Mouse (Mus musculus) heart, postnatal 25 days (tissue): Measurements from ENCODE around the gene Sytl3. TPM values are rescaled to one million over a fixed set of nuclear protein-coding genes. Genes with fewer than 3 reads are reported as not detected.

Experiments
- DNase-seq: peaks from one replicate; pipeline ENCODE4 v3.0.0; 2022; ENCODE audit warnings: low spot score
- intact Hi-C: fragments of 180-260 bp; cut with DNase I; formaldehyde crosslinking; loops from one replicate; pipeline ENCODE4 v1.15.1; 2025
- total RNA-seq, 2 experiments: library from RNA; stranded (reverse); gene quantifications; 2 replicates each; pipeline ENCODE4 v1.2.3; 2021

The Sytl3 gene
- total RNA-seq, 2 experiments from 2014 or later: 0.39 to 0.57 TPM

DNA sequence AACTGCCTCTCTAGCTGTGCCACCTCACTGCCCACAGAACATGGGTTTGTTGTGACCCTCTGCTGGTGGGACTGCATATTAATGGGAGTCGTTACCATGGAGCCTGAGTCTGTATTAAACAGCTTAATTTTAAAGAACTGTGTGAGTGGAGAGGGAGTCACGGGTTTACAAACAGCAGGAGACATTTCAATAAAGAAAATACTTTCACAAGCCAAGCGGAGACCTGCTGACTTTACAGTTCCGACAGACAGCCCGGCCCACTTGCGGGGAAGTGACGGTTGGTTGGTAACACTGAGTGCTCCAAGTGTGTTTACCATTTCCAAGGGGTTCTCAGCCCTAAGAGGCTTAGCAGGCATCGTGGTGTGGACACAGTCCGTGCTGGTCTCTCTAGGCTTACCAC is 87.1 kb downstream of the Sytl3 start:
- intact Hi-C loops: no loop called here
- DNase-seq: no peak

DNA sequence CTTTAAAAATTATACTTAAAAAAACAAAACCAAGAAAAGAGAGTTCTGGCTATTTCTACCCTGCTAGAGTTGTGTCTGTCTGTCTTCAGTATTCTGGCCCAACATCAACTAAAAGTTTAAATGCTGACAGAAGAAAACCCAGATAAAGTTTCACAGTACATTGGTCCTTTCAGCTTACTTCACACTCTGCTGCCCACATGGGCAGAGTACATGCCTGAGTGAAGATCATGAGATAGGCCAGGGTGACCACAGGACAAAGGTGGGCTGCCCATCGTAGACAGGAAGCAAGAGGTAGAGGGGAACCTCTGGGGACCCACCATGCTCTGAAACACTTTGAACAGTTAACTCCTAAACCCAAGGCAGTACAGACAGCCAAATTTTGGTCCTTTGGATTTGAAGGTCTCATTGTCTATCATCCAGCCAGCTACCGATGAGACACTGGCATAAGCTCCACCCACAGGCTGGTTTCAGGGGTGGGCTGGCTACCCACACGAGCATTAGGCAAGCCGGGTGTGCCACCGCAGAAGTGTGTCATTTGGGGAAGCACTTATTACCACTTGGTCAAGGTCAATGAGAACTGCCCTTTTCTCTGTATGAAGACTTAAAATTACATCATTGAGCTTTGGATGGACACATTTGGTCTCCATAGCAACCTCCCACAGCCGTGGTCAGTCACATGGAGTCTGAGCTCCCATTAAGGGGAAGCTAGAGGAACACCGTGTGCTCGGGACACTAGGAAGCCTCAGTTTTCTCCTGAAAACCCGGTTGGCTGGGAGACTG is 87.7 kb downstream of the Sytl3 start:
- intact Hi-C loops: no loop called here
- no peak for DNase-seq

DNA sequence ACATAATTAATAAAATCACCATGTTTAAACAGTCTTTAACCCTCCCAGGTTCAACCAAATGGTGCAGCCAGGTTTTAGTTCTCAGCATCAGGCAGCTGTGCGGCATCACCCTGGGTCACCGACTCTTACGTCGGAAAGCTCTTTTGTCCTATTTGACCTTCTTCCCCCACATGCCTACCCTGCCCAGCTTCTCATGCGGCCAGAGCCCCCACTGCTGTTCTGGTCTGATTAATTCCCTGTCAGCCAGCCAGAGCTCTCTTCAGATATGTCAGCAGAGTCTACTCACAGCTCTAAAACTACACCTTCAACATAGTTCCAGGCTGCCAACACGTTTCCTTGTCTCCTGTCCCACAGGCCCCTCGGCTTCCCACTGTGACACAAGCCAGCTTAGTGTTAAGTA is 88.6 kb downstream of the Sytl3 start:
- DNase-seq: no peak

DNA sequence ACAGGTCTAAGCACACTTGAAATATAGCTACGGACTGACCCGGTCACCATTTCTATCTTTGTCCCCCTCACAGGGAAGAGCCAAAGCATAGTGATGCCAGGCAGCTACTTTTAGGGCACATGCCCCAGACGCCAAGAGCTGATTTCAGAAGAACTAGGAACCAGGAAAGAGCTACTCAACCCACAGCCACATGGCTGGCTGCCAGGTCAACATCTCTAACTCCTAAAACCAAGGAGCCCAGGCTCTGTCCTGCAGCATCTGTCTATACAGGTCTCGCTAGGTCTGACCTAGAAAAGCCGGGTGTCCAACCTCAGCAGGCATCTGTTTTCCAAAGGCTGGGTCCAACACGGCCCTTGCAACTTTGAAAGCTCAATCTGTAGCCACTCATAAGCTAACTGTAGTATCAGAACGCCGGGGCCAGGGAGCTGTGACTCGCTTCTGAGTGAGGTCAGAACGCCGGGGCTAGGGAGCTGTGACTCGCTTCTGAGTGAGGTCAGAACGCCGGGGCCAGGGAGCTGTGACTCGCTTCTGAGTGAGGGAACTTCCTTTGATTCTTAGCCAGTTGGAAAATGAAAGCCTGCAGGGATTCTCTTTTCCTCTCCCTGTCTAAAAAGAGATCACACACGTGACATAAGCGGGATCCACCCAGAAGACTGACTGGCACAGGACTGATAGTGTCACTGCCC is 90.0 kb downstream of the Sytl3 start:
- DNase-seq: no peak

More for the DNA sequence above, 88.6 kb downstream of the Sytl3 start:
- intact Hi-C loops: no loop called here

DNA sequence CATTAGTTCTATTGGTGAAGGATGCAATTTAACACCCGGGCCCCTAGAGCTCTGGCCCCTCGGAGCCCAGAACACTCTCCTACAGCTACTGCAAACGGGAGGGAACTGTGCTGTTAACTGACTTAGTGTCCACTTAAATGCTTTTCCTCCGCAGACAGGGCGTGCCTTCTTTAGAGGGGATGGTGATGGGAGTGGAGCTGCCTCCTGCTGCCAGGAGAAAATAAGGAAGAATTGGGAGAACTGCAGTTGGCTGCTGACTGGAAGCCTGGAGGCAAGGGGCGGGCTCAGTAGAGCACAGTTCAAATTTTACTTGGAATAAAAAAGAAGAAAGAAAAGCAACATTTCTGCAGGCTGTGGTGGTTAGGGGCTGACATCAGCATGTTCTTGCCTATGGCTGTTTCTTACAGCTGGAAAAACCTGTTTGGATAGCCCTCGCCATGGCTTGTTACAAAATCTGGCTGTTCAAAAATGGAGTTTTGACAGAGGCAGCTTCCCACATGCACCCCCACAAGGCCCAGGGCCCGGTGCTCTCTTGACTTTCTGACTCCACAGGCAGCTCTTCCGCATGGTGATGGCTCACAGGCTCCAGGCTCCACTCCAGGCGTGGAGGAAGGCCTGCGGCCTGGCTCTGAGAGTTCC is 92.4 kb downstream of the Sytl3 start:
- intact Hi-C loops: no loop called here
- DNase-seq: no peak

More for the DNA sequence above, 90.0 kb downstream of the Sytl3 start:
- intact Hi-C loops: no loop called here

DNA sequence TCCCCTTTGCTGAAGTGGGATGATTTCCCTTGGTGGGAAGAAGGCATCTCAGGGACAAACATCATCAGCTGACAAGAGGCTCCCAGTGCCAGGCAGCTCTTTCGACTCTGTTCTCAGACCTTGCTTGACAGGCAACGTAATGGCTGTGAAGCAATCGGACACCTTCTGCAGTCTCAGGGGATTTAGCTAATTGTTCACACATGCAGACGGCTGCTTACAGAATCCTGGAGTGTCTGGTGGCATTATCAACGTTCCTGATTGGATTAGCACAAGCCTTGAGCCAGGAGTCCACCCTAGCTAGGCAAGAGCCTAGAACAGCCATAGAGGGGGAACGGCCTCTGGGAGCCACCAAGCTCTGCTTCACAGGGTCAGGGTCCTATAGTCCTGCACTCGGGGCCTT is 93.5 kb downstream of the Sytl3 start:
- DNase-seq: no peak
- intact Hi-C loops: no loop called here

DNA sequence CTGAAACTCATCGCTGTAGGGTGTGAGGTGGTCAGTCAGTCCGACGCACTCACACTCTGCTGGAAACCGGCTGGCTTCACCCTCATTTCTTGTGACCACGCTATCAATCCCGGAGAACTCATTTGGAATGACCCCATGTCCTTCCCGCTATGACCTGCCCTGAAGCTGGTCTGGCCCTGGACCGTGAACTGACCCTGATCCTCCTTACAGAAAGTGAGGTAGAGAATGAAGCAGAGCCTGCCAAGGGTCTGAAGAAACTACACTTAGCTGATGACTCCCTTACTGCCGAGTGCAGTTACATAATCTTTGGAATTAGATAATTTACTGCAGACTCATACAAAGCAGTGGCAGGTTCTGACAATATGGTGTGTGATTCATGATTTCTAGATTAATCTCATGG is 96.3 kb downstream of the Sytl3 start:
- no peak for DNase-seq
- intact Hi-C loops: no loop called here

DNA sequence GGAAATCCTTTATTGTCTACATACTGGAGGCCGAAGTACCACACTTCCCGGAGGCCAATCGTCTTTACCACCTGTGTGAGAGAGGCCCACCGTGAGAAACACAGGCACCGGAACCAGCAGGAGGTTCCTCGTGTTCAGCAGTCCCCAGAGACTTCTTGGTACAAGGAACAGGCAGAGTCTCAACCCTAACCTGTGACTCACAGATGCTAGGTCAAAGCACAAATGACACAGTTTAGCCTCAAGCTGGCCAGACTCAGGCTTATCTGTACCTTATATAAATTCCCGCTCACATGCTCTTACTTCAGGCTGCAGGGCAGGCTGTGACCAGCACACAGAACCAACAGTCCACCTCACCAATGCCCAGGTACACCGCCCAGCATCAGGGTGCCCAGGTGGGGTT is 97.0 kb downstream of the Sytl3 start:
- intact Hi-C loops: no loop called here
- DNase-seq: no peak

DNA sequence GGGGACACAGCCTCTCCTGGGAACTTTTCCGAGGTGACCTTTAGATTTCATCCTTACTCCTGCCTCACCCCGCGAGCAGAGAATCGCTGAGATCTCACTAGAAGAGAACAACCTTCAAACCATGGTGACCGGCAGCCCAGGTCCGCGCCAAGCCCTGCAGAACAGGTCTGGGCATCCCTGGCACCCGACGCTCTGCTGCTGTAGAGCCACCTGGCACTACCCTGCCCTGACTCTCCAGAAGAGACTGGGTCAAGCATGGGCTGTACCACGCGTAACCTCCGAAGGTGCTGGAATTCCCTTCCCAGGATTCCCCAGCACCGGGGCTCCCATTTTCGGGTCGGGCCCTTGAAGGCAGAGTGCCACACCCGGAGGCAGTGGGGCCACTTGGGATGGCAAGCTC is 99.0 kb downstream of the Sytl3 start:
- no peak for DNase-seq
- intact Hi-C loops: no loop called here

DNA sequence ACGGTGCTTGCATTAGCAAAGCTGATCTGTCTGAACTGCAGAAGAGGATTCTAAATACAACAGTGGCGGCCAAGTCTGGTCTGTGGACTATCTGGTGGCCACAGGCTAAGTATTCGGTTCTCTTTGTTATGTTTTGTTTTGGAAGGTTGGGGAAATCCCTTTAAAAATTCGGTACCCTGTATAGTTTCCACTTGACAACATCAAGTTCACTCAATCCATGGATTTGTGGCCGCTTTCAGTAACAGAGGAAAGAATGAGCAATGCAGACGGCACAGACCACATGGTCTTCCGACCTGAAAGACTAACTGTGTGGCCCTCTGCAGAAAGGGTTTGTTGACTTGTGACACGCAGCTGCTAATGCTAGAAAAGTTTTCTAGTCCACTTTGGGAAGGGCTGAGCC is 100.0 kb downstream of the Sytl3 start:
- DNase-seq: no peak
- intact Hi-C loops: no loop called here

DNA sequence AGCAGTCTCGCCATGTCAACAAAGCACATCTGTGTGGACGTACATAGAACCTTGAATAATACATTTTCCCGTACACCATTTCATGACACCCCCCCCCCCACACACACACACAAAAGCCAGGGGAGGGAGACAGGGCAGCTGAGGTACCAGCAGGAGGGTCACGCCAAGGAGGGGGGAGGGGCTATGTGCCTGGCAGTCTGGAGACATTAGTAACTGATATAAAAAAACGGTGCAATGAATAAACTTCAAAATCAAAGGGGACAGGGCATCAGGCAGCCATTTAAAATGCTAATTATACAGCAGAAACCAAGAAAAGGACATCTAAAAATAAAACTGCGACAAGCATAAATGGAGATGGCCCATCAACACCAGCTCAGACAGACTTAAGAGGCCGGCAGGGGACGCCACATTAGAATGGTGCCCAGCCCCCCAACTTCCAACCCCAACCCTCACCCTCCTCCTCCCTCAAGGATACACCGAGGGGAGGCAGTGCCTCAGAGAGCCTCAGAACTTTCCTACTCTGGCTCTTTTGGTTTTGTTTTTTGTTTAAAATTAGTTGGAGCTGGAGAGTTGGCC is 100.9 kb downstream of the Sytl3 start:
- no peak for DNase-seq
- intact Hi-C loops: no loop called here

DNA sequence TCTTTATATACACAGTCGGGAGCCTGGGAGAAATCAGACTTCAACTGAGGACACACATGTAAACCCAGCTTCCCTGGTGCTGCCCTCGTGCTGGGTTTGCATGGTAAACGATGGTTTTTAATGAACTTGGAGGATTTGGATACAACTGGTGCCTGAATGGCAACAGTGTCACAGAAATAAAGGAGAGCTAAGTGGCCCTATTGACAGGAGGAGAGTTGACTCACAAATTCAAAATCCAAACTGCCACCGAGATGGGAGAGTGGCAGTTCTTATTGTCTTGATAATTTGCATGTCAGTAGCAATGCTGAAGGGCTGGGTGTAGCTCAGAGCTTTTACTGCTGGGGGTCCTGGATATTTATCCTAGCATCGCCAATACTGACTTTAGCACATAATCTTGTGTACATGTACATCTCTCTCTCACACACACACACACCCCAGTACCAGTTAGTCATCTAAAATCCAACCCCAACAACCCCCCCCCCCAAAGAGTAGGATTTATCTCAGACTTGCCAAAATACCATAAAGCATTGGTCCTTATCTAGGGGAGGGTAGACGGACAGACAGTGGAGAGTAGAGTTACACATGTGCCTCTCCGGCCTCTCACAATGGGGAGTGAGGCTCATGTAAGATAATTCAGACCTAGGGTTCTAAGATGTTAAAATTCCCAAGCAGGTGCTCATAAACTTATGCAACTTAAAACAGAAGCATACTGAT is 104.8 kb downstream of the Sytl3 start:
- intact Hi-C loops: no loop called here
- no peak for DNase-seq

DNA sequence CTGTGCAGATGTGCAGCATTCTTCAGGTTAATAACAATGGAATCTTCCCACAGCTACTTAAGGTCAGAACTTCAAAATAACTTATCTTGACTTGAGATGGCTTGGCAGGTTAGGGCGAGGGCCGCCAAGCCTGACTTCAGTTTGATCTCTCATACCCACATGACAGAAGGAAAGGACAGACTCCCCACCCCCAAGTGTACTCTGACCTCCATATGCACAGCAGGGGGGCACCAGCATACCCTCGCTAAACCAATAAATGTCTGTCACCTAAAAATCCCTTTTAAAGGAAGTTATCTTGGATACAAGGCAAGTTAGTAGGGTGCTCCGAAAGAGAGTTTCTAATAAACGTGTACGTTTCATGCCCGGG is 105.3 kb downstream of the Sytl3 start:
- intact Hi-C loops: no loop called here
- no peak for DNase-seq

DNA sequence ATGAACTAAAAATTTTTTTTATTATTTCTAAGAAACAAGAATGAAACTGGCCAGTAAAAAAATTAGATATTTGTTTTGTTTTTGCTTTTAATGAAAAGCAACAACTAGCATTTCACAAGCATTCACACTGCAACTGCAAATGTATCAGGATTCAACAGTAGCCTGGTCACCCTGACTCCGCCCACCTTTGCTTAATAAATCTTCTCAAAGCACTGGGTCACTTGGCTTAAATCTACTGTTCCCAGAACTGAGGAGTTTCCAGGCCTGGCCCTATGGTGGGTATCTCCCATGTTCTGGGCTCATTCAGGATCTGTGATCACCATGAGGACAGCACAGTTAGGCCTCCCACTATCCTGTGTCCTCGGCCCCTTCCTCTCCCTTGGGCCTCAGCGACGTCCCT is 105.8 kb downstream of the Sytl3 start:
- DNase-seq: no peak
- intact Hi-C loops: no loop called here

DNA sequence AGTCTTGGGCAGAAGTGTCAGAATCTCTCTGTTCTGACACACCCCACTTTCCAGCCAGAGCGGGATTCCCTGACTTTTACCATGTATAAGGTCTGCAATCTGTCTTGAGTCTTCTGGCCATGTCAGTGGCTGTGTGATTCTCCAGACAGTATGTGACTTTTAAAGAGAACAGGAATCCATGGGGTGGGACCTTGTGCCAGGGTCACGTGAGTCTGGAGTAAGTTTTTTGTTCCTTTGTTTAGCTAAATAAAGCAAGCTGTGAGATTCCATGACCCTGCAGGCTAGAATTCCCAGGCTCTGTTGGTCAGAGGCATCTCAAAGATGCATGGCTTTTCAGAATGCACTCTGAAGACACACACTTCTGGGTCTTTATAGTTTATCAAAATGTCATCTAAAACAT is 107.0 kb downstream of the Sytl3 start:
- DNase-seq: no peak
- intact Hi-C loops: no loop called here

DNA sequence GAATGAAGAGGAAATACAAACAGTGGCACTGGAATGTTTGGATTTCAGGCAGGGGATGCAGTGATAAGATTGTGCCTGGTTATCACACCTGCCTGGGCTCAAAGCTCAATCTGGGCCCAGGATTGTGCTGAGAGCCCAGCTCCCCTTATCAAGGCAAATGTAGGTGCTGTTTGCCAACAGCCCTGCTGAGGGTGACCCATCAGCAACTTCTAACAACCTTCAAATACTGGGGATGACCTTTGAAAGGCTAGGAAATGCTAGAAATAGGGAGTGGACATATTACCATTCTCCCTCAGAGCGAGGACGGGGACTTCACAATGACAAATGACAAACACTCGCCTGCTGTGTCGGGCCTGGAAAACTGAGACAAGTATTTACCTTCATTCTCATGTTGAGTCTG is 107.9 kb downstream of the Sytl3 start:
- no peak for DNase-seq
- intact Hi-C loops: no loop called here

DNA sequence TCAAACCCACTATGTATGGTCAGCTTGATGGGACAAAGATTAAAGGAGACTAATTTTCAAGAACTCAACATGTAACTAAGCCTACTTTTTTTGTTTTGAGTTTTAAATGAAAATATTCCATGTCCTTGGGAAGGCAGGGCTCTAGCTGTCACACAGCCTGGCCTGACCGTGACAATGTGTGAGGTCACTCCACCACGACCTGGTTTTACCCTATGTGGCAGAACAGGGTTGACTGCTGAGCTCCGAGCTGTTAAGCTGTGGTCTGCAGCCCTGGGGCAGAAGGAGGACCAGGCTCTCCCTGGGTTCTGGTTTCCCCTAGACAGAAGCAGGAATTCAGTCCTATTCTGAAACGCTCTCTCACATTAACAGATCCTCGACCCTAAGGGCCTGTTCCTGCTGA is 108.9 kb downstream of the Sytl3 start:
- intact Hi-C loops: no loop called here

DNA sequence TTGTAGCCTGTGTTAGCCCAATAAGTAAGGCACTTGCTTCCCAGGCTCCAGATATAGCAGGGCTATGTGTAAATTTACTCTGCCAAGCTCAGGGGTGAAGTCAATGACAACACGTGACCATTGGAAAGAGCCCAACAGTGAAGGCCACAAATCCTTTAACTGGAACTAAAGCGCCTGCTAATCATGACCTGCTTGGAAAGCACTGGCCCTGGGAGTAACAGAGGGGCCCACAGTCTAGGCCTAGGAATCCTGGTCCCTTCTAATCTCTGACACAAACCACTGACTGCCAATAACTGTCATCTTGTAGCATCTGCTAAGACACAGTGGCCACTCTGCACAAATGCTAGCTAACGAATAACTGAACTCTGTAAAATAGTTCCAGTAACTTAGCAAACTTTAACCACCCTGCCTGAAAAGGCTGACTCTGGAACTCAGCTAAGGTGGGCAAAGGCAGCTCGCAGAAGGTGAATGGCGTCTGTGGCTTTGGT is 109.5 kb downstream of the Sytl3 start:
- DNase-seq: no peak
- intact Hi-C loops: no loop called here

More for the DNA sequence above, 108.9 kb downstream of the Sytl3 start:
- no peak for DNase-seq

DNA sequence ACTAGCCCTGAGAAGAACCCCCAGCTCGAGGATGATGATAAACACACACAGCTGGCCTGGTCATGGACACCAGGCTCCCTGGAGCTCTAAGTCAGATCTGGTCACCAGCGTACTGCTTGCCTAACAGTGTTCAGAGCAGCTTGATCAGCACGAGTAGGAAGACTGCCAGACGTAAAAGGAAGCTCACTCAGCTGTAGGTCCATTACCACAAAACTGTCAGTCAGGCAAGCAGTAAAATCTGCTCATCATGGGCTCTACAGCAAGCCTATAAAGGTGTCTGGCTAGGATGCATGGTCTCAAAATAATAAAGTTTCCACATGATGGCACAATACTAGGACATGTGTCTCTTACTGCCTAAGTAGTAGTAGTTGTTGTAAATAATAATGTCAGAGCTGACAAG is 110.7 kb downstream of the Sytl3 start:
- intact Hi-C loops: no loop called here
- no peak for DNase-seq
